Mouse (Mus musculus) B cell, adult 2 months (primary cell): ENCODE data around the gene Grhpr.
A peak's percentile ranks its signal among the peaks of the same experiment; 100 is the strongest.
"Not testable (repeated sequence)": the region's sequence is repeated elsewhere in the genome, so short reads cannot be mapped to it uniquely, and the experiment has no call there.

Experiments used
- DNase-seq, 2 experiments: peaks; one replicate each; pipeline ENCODE4 v3.0.0; 2022

The Grhpr gene

DNA sequence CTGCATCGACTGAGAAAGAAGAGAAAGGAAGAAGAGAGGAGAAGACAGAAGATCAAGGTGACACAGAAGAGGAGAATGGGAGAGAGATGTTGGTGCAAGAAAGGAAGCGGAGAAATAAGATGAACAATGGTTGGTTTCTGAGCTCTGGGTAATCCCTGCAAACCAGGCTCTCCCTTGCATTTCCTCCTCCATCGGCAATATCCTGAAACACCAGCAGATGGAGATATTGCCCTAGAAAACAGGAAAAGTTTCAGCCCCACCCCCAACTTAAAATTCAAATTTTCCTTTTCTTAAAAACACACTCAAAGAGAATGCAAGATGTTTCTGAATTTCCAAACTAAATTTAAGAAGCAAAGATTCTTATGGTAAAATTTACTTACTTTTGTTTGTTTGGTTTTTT is 34.4 kb downstream of the Grhpr start:
- peak; percentile 54 to 57 for DNase-seq

DNA sequence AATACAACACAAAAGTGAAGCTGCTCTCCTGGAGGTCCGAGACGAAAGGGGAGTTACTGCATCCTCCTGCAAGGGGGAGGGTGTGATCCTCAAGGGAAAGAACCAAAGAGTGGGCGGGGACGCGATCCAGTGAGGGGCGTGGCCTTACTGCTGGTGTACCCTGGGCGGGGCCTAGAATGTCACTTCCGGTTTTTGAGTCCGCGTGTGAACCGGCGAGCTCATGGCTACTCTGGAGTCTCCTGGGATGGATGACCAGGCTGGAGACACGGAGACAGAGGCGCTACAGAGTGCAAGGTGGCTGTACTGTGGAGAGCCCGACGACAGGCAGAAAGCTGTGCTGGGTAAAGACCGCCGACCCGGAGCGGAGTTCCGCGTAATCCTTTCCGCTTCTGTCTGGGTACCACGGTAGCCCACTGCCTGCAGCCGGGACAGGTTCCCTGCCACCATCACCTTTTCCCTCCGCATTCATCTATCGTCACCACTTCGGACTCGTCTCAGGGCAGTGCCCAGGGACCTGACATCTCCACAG is 37.3 kb downstream of the Grhpr start, which contains the start of gene Polr1e:
TSS of gene Polr1e (plus strand) at position 132 of the 529 bp plus-strand sequence.
- DNase-seq: peak; percentile 95 to 96

DNA sequence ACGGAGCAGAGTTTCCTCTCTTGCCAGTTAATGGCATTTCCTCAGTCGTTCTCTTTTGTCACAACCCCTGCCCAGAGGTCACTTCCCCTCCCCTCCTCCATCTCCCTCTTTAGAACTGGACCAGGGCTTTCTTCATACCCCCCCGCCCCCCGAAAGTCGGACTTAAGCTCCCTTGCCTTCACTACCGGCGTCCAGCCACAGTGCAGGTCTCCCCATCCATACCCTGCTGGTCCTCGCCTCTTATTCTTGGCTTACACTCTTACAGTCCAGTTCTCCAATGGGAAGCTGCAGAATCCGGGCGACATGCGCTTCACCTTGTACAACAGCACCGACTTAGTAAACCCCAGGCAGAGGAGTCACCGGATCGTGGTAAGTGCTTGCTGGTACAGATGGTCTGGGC is 37.8 kb downstream of the Grhpr start:
- peak in 1 of 2 experiments; percentile 18 for DNase-seq

DNA sequence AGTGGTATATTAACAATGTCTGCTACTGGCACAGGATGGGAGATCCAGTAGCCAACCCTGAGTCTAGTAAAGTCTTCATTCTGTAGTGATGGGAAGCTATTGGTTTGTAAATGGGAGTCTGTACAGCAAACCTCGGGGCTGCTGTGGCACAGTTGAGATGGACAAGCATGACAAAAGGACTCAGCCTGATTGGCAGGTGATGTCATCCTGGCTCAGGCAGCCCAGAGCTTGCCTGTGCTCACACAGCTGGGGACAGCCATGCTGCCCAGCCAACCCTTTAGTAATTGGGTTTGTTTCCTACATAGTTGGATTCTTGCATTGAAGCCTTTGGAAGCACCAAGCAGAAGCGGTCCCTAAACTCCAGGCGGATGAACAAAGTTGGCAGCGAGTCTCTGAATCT is 45.3 kb downstream of the Grhpr start:
- no peak for DNase-seq

DNA sequence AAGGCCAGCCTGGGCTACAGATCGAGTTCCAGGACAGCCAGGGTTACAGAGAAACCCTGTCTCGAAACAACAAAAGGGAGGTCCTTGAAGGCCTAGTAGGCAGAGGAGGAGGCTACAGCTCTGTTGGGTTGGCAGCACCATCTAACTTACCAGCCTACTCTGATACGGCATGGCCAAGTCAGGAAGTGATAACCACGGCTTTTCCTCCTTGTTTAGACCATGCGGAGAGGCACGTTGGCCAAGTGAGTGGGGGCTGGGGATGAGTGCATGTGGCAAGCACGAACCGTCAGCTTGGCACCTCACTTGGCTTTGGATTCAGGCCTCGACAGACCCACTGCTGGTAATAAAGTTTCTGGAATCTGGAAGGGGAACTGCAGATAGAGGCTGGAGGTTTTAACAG is 51.4 kb downstream of the Grhpr start:
- DNase-seq: no peak

DNA sequence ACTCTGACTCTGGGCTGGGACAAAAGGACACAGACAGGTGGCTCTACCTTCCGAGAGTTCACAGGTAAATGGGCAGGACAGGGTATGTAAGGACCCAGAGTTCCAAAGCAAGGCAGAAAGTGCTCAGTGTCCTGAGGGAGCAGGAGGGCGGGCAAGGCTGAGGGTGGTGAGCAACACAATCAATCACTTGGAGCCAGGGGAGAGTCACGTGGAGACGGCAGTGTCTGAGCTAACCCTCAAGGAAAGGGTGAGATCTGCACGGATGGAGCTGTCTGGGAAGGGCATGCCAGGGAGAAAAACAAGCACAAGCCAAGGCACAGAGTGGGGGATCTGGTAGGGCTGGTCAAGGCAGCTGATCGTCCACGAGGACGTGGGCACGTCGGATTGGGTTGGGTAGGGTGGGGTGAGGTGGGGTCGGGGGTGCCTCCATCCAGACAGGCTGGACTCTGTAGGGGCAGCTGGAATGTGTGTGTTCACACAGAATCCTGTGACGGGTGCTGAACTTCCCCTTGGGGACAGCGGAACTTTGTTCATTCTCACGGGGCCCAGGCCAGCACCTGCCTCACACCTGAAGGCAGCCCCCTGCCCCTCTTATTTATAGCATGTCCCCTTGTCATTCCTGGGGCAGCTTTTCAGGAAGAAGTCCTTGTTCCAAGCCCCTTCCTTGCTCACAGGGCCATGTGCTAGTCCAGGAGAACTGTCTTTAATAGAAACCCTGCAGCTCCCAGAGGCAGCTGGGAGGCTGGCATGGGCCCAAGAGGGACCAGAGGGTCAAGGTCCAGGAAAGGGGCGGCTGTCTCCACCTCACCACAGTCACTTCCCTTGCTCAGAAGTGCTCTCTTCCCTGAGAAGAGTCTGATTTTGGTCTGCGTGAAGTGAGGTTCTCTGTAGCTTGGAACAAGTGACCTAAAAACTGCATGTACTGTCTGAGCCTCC is 53.8 kb downstream of the Grhpr start:
- DNase-seq: no peak

DNA sequence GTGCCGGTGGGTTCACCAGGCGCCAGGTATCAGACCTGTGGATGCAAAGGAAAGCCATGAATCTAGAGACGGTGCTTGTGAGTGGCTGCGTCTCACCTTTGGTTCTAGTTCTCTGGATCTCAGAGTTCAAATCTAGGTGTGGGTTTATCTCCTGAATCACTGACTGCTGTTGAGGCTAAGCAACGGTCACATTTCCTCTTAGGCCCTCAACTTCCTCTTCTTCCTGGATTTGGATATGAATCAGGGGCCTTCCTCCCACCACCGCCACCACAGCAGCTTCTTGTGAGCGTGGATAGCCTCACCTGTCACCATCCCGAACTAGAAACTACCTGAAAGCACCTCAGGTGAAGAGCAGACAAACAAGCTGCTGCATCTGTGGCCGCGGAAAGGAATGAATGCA is 54.9 kb downstream of the Grhpr start:
- DNase-seq: no peak

DNA sequence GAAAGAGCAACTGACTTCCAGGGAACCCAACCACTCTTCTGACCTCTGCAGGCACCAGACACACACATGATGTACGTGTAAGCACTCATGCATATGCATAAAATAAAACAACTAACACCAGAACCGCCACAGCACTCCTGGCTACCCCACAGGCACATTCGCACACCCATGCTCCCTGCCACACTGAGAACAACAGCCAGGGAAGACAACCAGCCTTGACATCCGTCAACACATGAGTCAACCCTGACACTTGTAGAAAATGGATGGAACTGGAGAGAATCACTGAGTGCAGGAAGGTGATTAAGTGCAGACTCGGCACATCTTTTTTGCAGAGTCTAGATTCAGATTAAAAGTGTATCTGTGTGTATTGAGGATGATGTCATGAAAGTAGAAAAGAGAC is 55.4 kb downstream of the Grhpr start:
- no peak for DNase-seq

DNA sequence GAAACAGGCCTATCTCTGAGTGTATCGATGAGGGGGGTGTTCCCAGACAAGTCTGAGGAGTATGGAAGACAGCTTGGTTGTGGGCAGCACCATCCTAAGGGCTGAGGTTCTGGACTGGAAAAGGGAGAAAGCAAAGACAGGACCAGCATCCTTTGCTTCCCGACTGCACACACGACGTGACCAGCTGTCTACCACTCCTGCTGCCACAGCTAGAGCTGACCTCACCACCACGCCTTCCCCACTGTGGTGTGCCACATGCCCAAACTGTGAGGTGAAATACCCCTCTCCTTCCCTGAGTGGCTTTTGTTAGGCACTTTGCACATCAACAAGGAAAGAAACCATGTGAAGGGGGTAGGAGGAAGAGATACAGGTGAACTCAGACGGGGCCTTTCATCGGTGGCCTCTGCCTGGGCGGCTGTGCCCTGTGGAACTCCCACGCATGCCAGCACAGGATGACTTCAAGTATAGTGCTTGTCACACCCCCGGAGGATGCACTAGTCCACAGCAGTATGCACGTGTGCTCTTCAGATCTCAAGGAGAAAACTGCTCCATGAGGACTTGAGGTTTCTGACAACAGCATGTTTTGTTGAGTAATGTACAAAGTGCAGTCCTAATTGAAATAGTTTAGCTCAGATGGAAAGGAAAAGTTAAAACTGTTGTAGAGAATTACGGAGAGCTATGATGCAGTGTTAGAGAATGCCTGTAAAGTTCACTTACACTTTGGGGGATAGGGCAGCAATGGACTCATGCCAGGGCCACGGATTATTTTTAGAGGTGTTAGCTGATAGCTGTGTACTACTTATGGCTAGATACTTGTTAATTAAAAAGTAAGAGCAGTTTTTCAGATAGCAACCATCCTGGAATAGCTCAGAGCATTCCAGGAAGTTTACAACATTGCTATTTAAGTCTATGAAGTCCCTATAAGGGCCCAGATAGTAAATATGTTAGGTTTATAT is 56.5 kb downstream of the Grhpr start:
- no peak for DNase-seq

DNA sequence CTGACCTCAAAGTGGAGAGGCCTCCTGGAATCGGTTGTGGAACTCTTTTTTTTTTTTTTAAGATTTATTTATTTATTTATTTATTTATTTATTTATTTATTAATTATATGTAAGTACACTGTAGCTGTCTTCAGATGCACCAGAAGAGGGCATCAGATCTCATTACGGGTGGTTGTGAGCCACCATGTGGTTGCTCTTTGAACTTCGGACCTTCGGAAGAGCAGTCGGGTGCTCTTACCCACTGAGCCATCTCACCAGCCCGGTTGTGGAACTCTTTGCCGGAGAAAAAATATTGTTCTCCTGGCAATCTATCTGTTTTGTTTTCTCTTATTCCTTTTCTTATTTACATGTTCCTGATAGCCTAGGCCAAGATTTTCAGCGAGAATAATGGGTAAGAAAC is 57.7 kb downstream of the Grhpr start:
- peak; percentile 51 to 59 for DNase-seq

DNA sequence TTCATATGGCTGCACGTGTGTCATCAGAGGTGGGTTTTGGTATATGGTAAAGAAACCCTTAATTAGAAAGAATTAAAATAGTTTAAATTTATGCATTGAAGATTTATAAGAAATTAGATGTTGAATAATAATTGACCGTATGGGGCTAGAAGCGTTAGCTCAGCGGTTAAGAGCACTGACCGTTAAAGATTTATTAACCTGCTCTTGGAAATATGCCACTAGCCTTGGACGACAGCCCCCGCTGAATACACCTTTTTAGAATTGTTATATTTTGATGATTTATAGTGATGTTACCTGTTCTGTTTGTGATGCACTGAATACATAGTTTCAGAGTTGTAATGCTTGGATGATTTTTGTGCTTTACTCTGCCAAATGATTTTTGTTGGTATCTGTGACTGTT is 58.4 kb downstream of the Grhpr start:
- DNase-seq: not testable (repeated sequence)
